Mouse (Mus musculus) MEL (cell line): ENCODE data around the gene Cep152. TPM values are rescaled to one million over a fixed set of nuclear protein-coding genes. Genes with fewer than 3 reads are reported as not detected.

Source experiments
- DNase-seq: peaks from one replicate; pipeline ENCODE4 v3.0.0; 2011; ENCODE audit warnings: low read depth, low spot score
- H3K27ac ChIP-seq: 2 replicates; pipeline ENCODE4 v1.5.1; 2012; ENCODE audit warnings: low read depth, mild to moderate bottlenecking, control low read depth, low read length, moderate library complexity; ENCODE audit not compliant: control insufficient read depth
- H3K27me3 ChIP-seq, 2 experiments: fragments of 150-350 bp in 1 of 2; sonication (generic) in 1 of 2; 2 replicates each; pipeline ENCODE4 v1.6.1; 2012; ENCODE audit warnings: low read length in 2 of 2, mild to moderate bottlenecking in 2 of 2, improper control_type of control experiment in 1 of 2, moderate library complexity in 1 of 2; ENCODE audit not compliant: insufficient read depth in 2 of 2, control insufficient read depth in 1 of 2
- H3K36me3 ChIP-seq, 2 experiments: 2 replicates each; pipeline ENCODE4 v1.6.1; 2012 to 2014; ENCODE audit warnings: low read length in 2 of 2, improper control_type of control experiment in 1 of 2, inconsistent platforms in 1 of 2, mild to moderate bottlenecking in 1 of 2; ENCODE audit not compliant: insufficient read depth in 2 of 2, control insufficient read depth in 1 of 2
- H3K4me1 ChIP-seq, 2 experiments: fragments of 150-350 bp in 1 of 2; sonication (generic) in 1 of 2; 2 replicates each; pipeline ENCODE4 v1.6.1; 2012; ENCODE audit warnings: low read length in 2 of 2, improper control_type of control experiment in 1 of 2, mild to moderate bottlenecking in 1 of 2; ENCODE audit not compliant: insufficient read depth in 2 of 2, control insufficient read depth in 1 of 2
- H3K4me3 ChIP-seq, 2 experiments: fragments of 150-350 bp in 1 of 2; sonication (generic) in 1 of 2; 2 replicates each; pipeline ENCODE4 v1.5.1; 2012; ENCODE audit warnings: low read depth in 2 of 2, low read length in 2 of 2, mild to moderate bottlenecking in 2 of 2, moderate library complexity in 2 of 2, control low read depth in 1 of 2, improper control_type of control experiment in 1 of 2; ENCODE audit not compliant: control insufficient read depth in 1 of 2, insufficient read depth in 1 of 2
- H3K79me2 ChIP-seq: 2 replicates; pipeline ENCODE4 v1.6.1; 2012; ENCODE audit warnings: mild to moderate bottlenecking, low read length, moderate library complexity; ENCODE audit not compliant: control insufficient read depth, poor library complexity, insufficient read depth
- H3K9ac ChIP-seq: 2 replicates; pipeline ENCODE4 v1.6.1; 2012; ENCODE audit warnings: low read depth, mild to moderate bottlenecking, control low read depth, low read length, moderate library complexity; ENCODE audit not compliant: control insufficient read depth, poor library complexity, severe bottlenecking
- H3K9me3 ChIP-seq: fragments of 150-350 bp; sonication (generic); replicated peaks from 2 replicates; pipeline ENCODE4 v1.6.1; 2012; ENCODE audit warnings: mild to moderate bottlenecking, low read length, improper control_type of control experiment, moderate library complexity; ENCODE audit not compliant: insufficient read depth
- CTCF ChIP-seq, 3 experiments: IDR thresholded peaks in 2 of 3; conservative IDR thresholded peaks in 1 of 3; 2 replicates each; pipeline ENCODE4 v1.5.1; 2011 to 2012; ENCODE audit warnings: low read length in 3 of 3, low read depth in 2 of 3, mild to moderate bottlenecking in 2 of 3, improper control_type of control experiment in 1 of 3, inconsistent platforms in 1 of 3, mixed read lengths in 1 of 3, moderate library complexity in 1 of 3; ENCODE audit not compliant: control insufficient read depth in 1 of 3, insufficient read depth in 1 of 3, poor library complexity in 1 of 3, severe bottlenecking in 1 of 3
- EP300 ChIP-seq, 2 experiments: IDR thresholded peaks; 2 replicates each; pipeline ENCODE4 v1.6.1; 2011; ENCODE audit warnings: improper control_type of control experiment in 2 of 2, low read length in 2 of 2, low read depth in 1 of 2, mild to moderate bottlenecking in 1 of 2
- ETS1 ChIP-seq: IDR thresholded peaks from 2 replicates; pipeline ENCODE4 v1.6.1; 2012; ENCODE audit warnings: low read depth, mild to moderate bottlenecking, inconsistent platforms, low read length, improper control_type of control experiment, moderate library complexity
- GABPA ChIP-seq: IDR thresholded peaks from 2 replicates; pipeline ENCODE4 v1.6.1; 2012; ENCODE audit warnings: low read depth, mild to moderate bottlenecking, inconsistent platforms, low read length, improper control_type of control experiment, moderate library complexity
- GATA1 ChIP-seq: IDR thresholded peaks from 2 replicates; pipeline ENCODE4 v1.6.1; 2011; ENCODE audit warnings: low read depth, low read length, improper control_type of control experiment
- MAX ChIP-seq: IDR thresholded peaks from 2 replicates; pipeline ENCODE4 v1.6.1; 2011; ENCODE audit warnings: low read length, improper control_type of control experiment
- MAZ ChIP-seq: IDR thresholded peaks from 2 replicates; pipeline ENCODE4 v1.6.1; 2012; ENCODE audit warnings: low read depth, mild to moderate bottlenecking, inconsistent platforms, low read length, improper control_type of control experiment
- MXI1 ChIP-seq: IDR thresholded peaks from 2 replicates; pipeline ENCODE4 v1.6.1; 2011; ENCODE audit warnings: mild to moderate bottlenecking, low read depth, low read length, improper control_type of control experiment
- MYB ChIP-seq: IDR thresholded peaks from 2 replicates; pipeline ENCODE4 v1.6.1; 2011; ENCODE audit warnings: mild to moderate bottlenecking, low read depth, low read length, improper control_type of control experiment
- NRF1 ChIP-seq: IDR thresholded peaks from 2 replicates; pipeline ENCODE4 v1.6.1; 2014; ENCODE audit warnings: low read depth, mild to moderate bottlenecking, inconsistent platforms, low read length, improper control_type of control experiment, moderate library complexity; ENCODE audit not compliant: poor library complexity, insufficient read depth, severe bottlenecking
- POLR2AphosphoS5 ChIP-seq: IDR thresholded peaks from 2 replicates; pipeline ENCODE4 v1.6.1; 2012; ENCODE audit warnings: low read depth, borderline replicate concordance, mild to moderate bottlenecking, inconsistent platforms, low read length, moderate library complexity, mixed read lengths
- RAD21 ChIP-seq: IDR thresholded peaks from 2 replicates; pipeline ENCODE4 v1.6.1; 2011; ENCODE audit warnings: mild to moderate bottlenecking, low read depth, low read length, improper control_type of control experiment
- TAL1 ChIP-seq: IDR thresholded peaks from 2 replicates; pipeline ENCODE4 v1.6.1; 2012; ENCODE audit warnings: mild to moderate bottlenecking, inconsistent platforms, low read length, moderate library complexity, mixed read lengths
- TCF12 ChIP-seq: IDR thresholded peaks from 2 replicates; pipeline ENCODE4 v1.6.1; 2014; ENCODE audit warnings: low read depth, mild to moderate bottlenecking, inconsistent platforms, low read length, improper control_type of control experiment, moderate library complexity
- UBTF ChIP-seq: IDR thresholded peaks from 2 replicates; pipeline ENCODE4 v1.6.1; 2012; ENCODE audit warnings: low read depth, mild to moderate bottlenecking, inconsistent platforms, low read length, improper control_type of control experiment, moderate library complexity, borderline replicate concordance; ENCODE audit not compliant: insufficient read depth
- USF1 ChIP-seq: IDR thresholded peaks from 2 replicates; pipeline ENCODE4 v1.6.1; 2014; ENCODE audit warnings: low read depth, mild to moderate bottlenecking, inconsistent platforms, low read length, improper control_type of control experiment, moderate library complexity
- USF2 ChIP-seq, 2 experiments: IDR thresholded peaks; 2 replicates each; pipeline ENCODE4 v1.6.1; 2011 to 2012; ENCODE audit warnings: improper control_type of control experiment in 2 of 2, low read length in 2 of 2, borderline replicate concordance in 1 of 2, inconsistent platforms in 1 of 2, low read depth in 1 of 2, mild to moderate bottlenecking in 1 of 2; ENCODE audit not compliant: insufficient read depth in 1 of 2
- ZC3H11A ChIP-seq: IDR thresholded peaks from 2 replicates; pipeline ENCODE4 v1.6.1; 2012; ENCODE audit warnings: low read depth, mild to moderate bottlenecking, inconsistent platforms, low read length, improper control_type of control experiment
- ZKSCAN1 ChIP-seq: IDR thresholded peaks from 2 replicates; pipeline ENCODE4 v1.6.1; 2012; ENCODE audit warnings: low read depth, mild to moderate bottlenecking, inconsistent platforms, low read length, improper control_type of control experiment, moderate library complexity
- ZNF384 ChIP-seq: IDR thresholded peaks from 2 replicates; pipeline ENCODE4 v1.6.1; 2012; ENCODE audit warnings: low read depth, mild to moderate bottlenecking, inconsistent platforms, low read length, improper control_type of control experiment
- polyA plus RNA-seq, 2 experiments: library from polyadenylated mRNA; stranded (reverse) in 1 of 2; unstranded in 1 of 2; fragments of >175 nt in 1 of 2; fragments of >200 nt in 1 of 2; gene quantifications; 2 replicates each; pipeline versions ENCODE4 v1.2.1 to v1.2.4; 2012; ENCODE audit warnings: low replicate concordance in 2 of 2, low read depth in 1 of 2; ENCODE audit not compliant: insufficient read length in 2 of 2, insufficient read depth in 1 of 2, missing spikeins in 1 of 2
- total RNA-seq: library from RNA; depleted of rRNA; stranded (reverse); fragments of 300-350 nt; gene quantifications from 2 replicates; pipeline ENCODE4 v1.2.3, GENCODE M21; 2012

Gene Cep152
- total and polyA plus RNA-seq, 3 experiments = 13.9 to 14.1 TPM; not detected in 1

GRCm38 (mm10) chr2:125558634-125559589 lies 66.0 kb downstream of the Cep152 start:
- Histone ChIP-seq H3K36me3 (no peaks in the 10 kb centered on the region), H3K9ac (no peak overlapping the region), H3K4me3 (no peak overlapping the region), H3K27me3 (no peaks in the 10 kb centered on the region), H3K79me2 (no peaks in the 10 kb centered on the region), H3K27ac (no peak overlapping the region), H3K4me1 (no peaks in the 10 kb centered on the region), H3K9me3 (no peaks in the 10 kb centered on the region)
- no peak for TF ChIP-seq TAL1
- TF ChIP-seq ZNF384 = no peak
- no peak for TF ChIP-seq ETS1
- TF ChIP-seq MYB = no peak
- no peak for TF ChIP-seq GATA1
- no peak for TF ChIP-seq USF2 (IDR thresholded peaks at IDR 0.05; ENCODE audit: borderline replicate concordance in 1 of 2, insufficient read depth in 1 of 2, low read depth in 1 of 2, low read length in 2 of 2)
- TF ChIP-seq CTCF (IDR thresholded peaks at IDR 0.05 in 2 of 3, conservative IDR thresholded peaks at IDR 0.05 in 1 of 3; ENCODE audit: control insufficient read depth in 1 of 3, insufficient read depth in 1 of 3, low read depth in 2 of 3, low read length in 3 of 3, poor library complexity in 1 of 3, severe bottlenecking in 1 of 3) = no peak
- no peak for TF ChIP-seq RAD21
- no peak for TF ChIP-seq EP300 (IDR thresholded peaks at IDR 0.05; ENCODE audit: low read depth in 1 of 2, low read length in 2 of 2)
- TF ChIP-seq TCF12 = no peak
- TF ChIP-seq MXI1 = no peak
- no peak for TF ChIP-seq ZKSCAN1
- TF ChIP-seq GABPA = no peak
- no peak for TF ChIP-seq MAZ
- TF ChIP-seq POLR2AphosphoS5 = no peak
- no peak for TF ChIP-seq UBTF
- TF ChIP-seq NRF1 = no peak
- no peak for TF ChIP-seq USF1
- TF ChIP-seq MAX = no peak
- no peak for TF ChIP-seq ZC3H11A
- no peak for DNase-seq
